Mouse (Mus musculus): ENCODE results near the gene Spg11.

DNA sequence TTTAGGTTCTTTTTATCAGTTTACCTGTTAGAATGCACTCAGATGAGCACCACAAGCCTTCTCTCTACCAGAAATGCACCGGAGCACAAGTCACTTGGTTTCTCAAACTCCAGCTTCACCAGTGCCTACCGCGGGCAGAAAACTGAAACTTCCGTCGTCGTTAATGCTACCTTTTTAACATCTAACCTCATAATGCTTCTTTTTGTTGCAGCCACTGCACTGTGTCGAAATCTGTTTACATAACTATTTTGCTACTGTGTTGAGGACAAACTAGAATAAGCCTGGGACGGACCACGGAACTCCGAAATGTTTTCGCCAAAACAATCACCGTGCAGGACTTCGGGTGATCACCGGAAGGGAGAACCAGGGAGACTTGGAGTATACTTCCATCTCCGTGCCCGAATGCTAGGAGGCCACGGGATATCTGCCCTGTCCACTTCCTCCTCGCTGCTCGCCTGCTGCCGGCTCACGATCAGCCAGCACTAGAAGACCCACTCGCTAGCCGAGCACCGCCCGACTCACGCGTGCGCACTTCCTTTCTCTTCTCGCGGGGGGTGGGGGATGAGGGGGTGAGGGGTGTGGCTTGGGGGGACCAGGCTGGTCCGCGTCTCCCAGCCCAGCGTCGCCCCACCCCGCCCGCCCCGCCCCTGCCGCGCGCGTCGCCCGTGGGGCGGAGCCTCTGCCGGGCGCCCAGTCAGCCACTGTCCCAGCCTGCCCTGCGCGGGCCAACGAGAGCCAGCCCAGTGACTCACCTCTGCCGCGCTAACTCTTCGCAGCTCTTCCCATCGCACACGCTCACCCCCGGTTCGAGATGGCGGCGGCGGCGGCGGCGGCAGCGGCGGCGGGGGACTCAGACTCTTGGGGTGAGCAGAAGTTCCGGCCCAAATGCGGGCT, 90.1 kb downstream of the Spg11 start, which contains the start of gene Eif3j1:
- TF ChIP-seq CTCF (IDR thresholded peaks at IDR 0.05; ENCODE audit: borderline replicate concordance, extremely low read depth, insufficient read depth, insufficient read length): no peak
- TF ChIP-seq POLR2A (IDR thresholded peaks at IDR 0.05; ENCODE audit: borderline replicate concordance, extremely low read depth, insufficient read depth, insufficient read length, poor library complexity, severe bottlenecking): peak; percentile 77; the same call in 1 of the 2 replicates
